Mouse (Mus musculus): Measurements from ENCODE around the gene Klhl22.

- no peak for TF ChIP-seq MYOD1 (IDR thresholded peaks at IDR 0.05; ENCODE audit: control insufficient read depth in 1 of 3, insufficient read length in 2 of 3, low read depth in 2 of 3)
- TF ChIP-seq E2F4 (IDR thresholded peaks at IDR 0.05; ENCODE audit: insufficient read depth) = no peak
- TF ChIP-seq POLR2A (IDR thresholded peaks at IDR 0.05; ENCODE audit: insufficient read length, low read depth) = no peak
Measured at GRCm38 (mm10) chr16:17797812-17798311, 38.4 kb downstream of the Klhl22 start.
